Mouse (Mus musculus): ENCODE data around the gene Ppp1r21. TPM values are rescaled to one million over a fixed set of nuclear protein-coding genes. Genes with fewer than 3 reads are reported as not detected.

The Ppp1r21 gene
- polyA plus RNA-seq, 1 experiment from 2014 or later: 27.6 TPM

GRCm38 (mm10) chr17:88611057-88611456, 81.1 kb downstream of the Ppp1r21 start:
- no peak for ATAC-seq (replicated peaks; ENCODE audit: low FRiP score, low read depth)
- no peak for DNase-seq (ENCODE audit: low spot score)

GRCm38 (mm10) chr17:88613172-88613571, 83.3 kb downstream of the Ppp1r21 start:
- TF ChIP-seq CTCF (IDR thresholded peaks at IDR 0.05; ENCODE audit: low read depth): no peak
- Histone ChIP-seq H3K4me1 (replicated peaks; ENCODE audit: insufficient read depth, low read length) (no peaks in the 10 kb centered on the region), H3K27me3 (ENCODE audit: insufficient read depth, low read length) (no peaks in the 10 kb centered on the region), H3K4me2 (ENCODE audit: low read length) (no peak overlapping the region), H3K9me3 (replicated peaks; ENCODE audit: low read length) (no peaks in the 10 kb centered on the region), H3K4me3 (replicated peaks; ENCODE audit: low read depth, low read length) (no peak overlapping the region), H3K9ac (ENCODE audit: low read depth, low read length) (no peak overlapping the region), H3K36me3 (ENCODE audit: insufficient read depth, low read length) (0 out of 2 replicates have a peak, but pooled peaks cover 4% of the 10 kb centered on the region), H3K27ac (no peak overlapping the region)
- DNase-seq (ENCODE audit: low spot score): no peak
- ATAC-seq (replicated peaks; ENCODE audit: low FRiP score, low read depth): no peak
- 69% methylated on average over 6 of the region's 6 CpGs for WGBS

More at GRCm38 (mm10) chr17:88611057-88611456, 81.1 kb downstream of the Ppp1r21 start:
- no peak for TF ChIP-seq CTCF (IDR thresholded peaks at IDR 0.05; ENCODE audit: low read depth)
- Histone ChIP-seq H3K27ac (no peak overlapping the region), H3K9me3 (replicated peaks; ENCODE audit: low read length) (no peaks in the 10 kb centered on the region), H3K36me3 (ENCODE audit: insufficient read depth, low read length) (0 out of 2 replicates have a peak, but pooled peaks cover 4% of the 10 kb centered on the region), H3K4me3 (replicated peaks; ENCODE audit: low read depth, low read length) (no peak overlapping the region), H3K27me3 (ENCODE audit: insufficient read depth, low read length) (no peaks in the 10 kb centered on the region), H3K4me1 (replicated peaks; ENCODE audit: insufficient read depth, low read length) (no peaks in the 10 kb centered on the region), H3K4me2 (ENCODE audit: low read length) (no peak overlapping the region), H3K9ac (ENCODE audit: low read depth, low read length) (no peak overlapping the region)
- 44% methylated on average over 2 of the region's 2 CpGs for WGBS

- Histone ChIP-seq H3K27ac (no peak overlapping the region), H3K9me3 (replicated peaks; ENCODE audit: low read length) (no peaks in the 10 kb centered on the region), H3K4me3 (replicated peaks; ENCODE audit: low read depth, low read length) (no peak overlapping the region), H3K4me2 (ENCODE audit: low read length) (no peak overlapping the region), H3K9ac (ENCODE audit: low read depth, low read length) (no peak overlapping the region), H3K36me3 (ENCODE audit: insufficient read depth, low read length) (0 out of 2 replicates have a peak, but pooled peaks cover 4% of the 10 kb centered on the region), H3K27me3 (ENCODE audit: insufficient read depth, low read length) (no peaks in the 10 kb centered on the region), H3K4me1 (replicated peaks; ENCODE audit: insufficient read depth, low read length) (no peaks in the 10 kb centered on the region)
- no peak for TF ChIP-seq CTCF (IDR thresholded peaks at IDR 0.05; ENCODE audit: low read depth)
- 95% methylated on average over 3 of the region's 3 CpGs for WGBS
- DNase-seq (ENCODE audit: low spot score): no peak
- ATAC-seq (replicated peaks; ENCODE audit: low FRiP score, low read depth): no peak
Observed at GRCm38 (mm10) chr17:88613721-88614120, 83.8 kb downstream of the Ppp1r21 start.

- WGBS: 53% methylated on average over 3 of the region's 3 CpGs
- H3K4me1 ChIP-seq (replicated peaks; ENCODE audit: insufficient read depth, low read length): no peaks in the 10 kb centered on the region
- no peak overlapping the region for H3K9ac ChIP-seq (ENCODE audit: low read depth, low read length)
- ATAC-seq (replicated peaks; ENCODE audit: low FRiP score, low read depth) (no peak), DNase-seq (ENCODE audit: low spot score) (no peak)
- no peaks in the 10 kb centered on the region for H3K9me3 ChIP-seq (replicated peaks; ENCODE audit: low read length)
- H3K4me2 ChIP-seq (ENCODE audit: low read length): no peak overlapping the region
- TF ChIP-seq CTCF (IDR thresholded peaks at IDR 0.05; ENCODE audit: low read depth): no peak
- H3K36me3 ChIP-seq (ENCODE audit: insufficient read depth, low read length): 0 out of 2 replicates have a peak, but pooled peaks cover 4% of the 10 kb centered on the region
- H3K27me3 ChIP-seq (ENCODE audit: insufficient read depth, low read length): no peaks in the 10 kb centered on the region
- no peak overlapping the region for H3K4me3 ChIP-seq (replicated peaks; ENCODE audit: low read depth, low read length)
- H3K27ac ChIP-seq: no peak overlapping the region
Observed at GRCm38 (mm10) chr17:88614234-88614633, 84.3 kb downstream of the Ppp1r21 start.

- DNase-seq (ENCODE audit: low spot score) (no peak), ATAC-seq (replicated peaks; ENCODE audit: low FRiP score, low read depth) (no peak)
- no peaks in the 10 kb centered on the region for H3K27me3 ChIP-seq (ENCODE audit: insufficient read depth, low read length)
- H3K4me1 ChIP-seq (replicated peaks; ENCODE audit: insufficient read depth, low read length): no peaks in the 10 kb centered on the region
- TF ChIP-seq CTCF (IDR thresholded peaks at IDR 0.05; ENCODE audit: low read depth): no peak
- WGBS: 100% methylated on average over 1 of the region's 1 CpGs
- H3K4me2 ChIP-seq (ENCODE audit: low read length): no peak overlapping the region
- H3K36me3 ChIP-seq (ENCODE audit: insufficient read depth, low read length): 0 out of 2 replicates have a peak, but pooled peaks cover under 1% of the 10 kb centered on the region
- no peak overlapping the region for H3K9ac ChIP-seq (ENCODE audit: low read depth, low read length)
- no peak overlapping the region for H3K27ac ChIP-seq
- no peaks in the 10 kb centered on the region for H3K9me3 ChIP-seq (replicated peaks; ENCODE audit: low read length)
- H3K4me3 ChIP-seq (replicated peaks; ENCODE audit: low read depth, low read length): no peak overlapping the region
Observed at GRCm38 (mm10) chr17:88614733-88615132, 84.8 kb downstream of the Ppp1r21 start.

GRCm38 (mm10) chr17:88615492-88616155, 85.7 kb downstream of the Ppp1r21 start:
- H3K4me2 ChIP-seq (ENCODE audit: low read length): no peak overlapping the region
- H3K27ac ChIP-seq: no peak overlapping the region
- no peaks in the 10 kb centered on the region for H3K36me3 ChIP-seq (ENCODE audit: insufficient read depth, low read length)
- DNase-seq (ENCODE audit: low spot score): no peak
- no peaks in the 10 kb centered on the region for H3K4me1 ChIP-seq (replicated peaks; ENCODE audit: insufficient read depth, low read length)
- no peak for TF ChIP-seq CTCF (IDR thresholded peaks at IDR 0.05; ENCODE audit: low read depth)
- WGBS: 73% methylated on average over 1 of the region's 1 CpGs
- H3K9me3 ChIP-seq (replicated peaks; ENCODE audit: low read length): no peaks in the 10 kb centered on the region
- no peak overlapping the region for H3K9ac ChIP-seq (ENCODE audit: low read depth, low read length)
- no peak for ATAC-seq (replicated peaks; ENCODE audit: low FRiP score, low read depth)
- H3K4me3 ChIP-seq (replicated peaks; ENCODE audit: low read depth, low read length): no peak overlapping the region
- H3K27me3 ChIP-seq (ENCODE audit: insufficient read depth, low read length): no peaks in the 10 kb centered on the region

All from kidney, postnatal 0 days (tissue).